ENCODE assay signal across 22 mouse cellular contexts in genomic region chr10:75443017-75443416, GRCm38 (mm10). TPM values are rescaled to one million over a fixed set of nuclear protein-coding genes. Genes with fewer than 3 reads are reported as not detected.
DNase-seq lines count a peak whose midpoint lies in the region; ATAC-seq and TF ChIP-seq lines count a peak whose summit lies in the region.
"Had no signal": no experiment of that assay in that cellular context is flagged by ENCODE, and none has a peak within 500 bp of the region (broad histone marks: within the 10 kb centered on the region; RNA-seq: fewer than 3 reads in every experiment).

No protein-coding gene starts in this region.

- no peak overlapping the region for H3K27ac ChIP-seq in gastrocnemius, adult 2 months
- H3K27ac ChIP-seq in left cerebral cortex, adult 2 months = no peak overlapping the region
- H3K27ac ChIP-seq: forebrain, embryonic 12.5 days; heart, embryonic 15.5 days; hindbrain, postnatal 0 days; lung, embryonic 15.5 days; macrophage; midbrain, embryonic 10.5 days; stomach, embryonic 15.5 days had no signal

- TF ChIP-seq CTCF in gastrocnemius, adult 2 months (IDR thresholded peaks at IDR 0.05) = peak; percentile 39
- TF ChIP-seq CTCF in left cerebral cortex, adult 2 months (IDR thresholded peaks at IDR 0.05) = peak; percentile 6
- peak; percentile 42 for TF ChIP-seq CTCF in Patski (IDR thresholded peaks at IDR 0.05)

- ATAC-seq in Patski = no peak
- ATAC-seq: hindbrain, postnatal 0 days had no signal

- intact Hi-C loops in gastrocnemius, adult 2 months (cut with DNase I) = loop anchor here (1.0 kb wide), 1 partner anchor 40 kb away; no protein-coding TSS in a partner anchor
- intact Hi-C loops in left cerebral cortex, adult 2 months (cut with DNase I) = no loop called here
- intact Hi-C loops in left cerebral cortex, postnatal 25 days (cut with DNase I) = loop anchor here (2.0 kb wide), 1 partner anchor 44 kb away; no protein-coding TSS in a partner anchor

- no peaks in the 10 kb centered on the region for H3K27me3 ChIP-seq in Patski
- H3K27me3 ChIP-seq: heart, embryonic 15.5 days; lung, embryonic 15.5 days; stomach, embryonic 15.5 days had no signal

- CTCF ChIA-PET in Patski (lab: Charles Lee) = no interaction called here

- no peak overlapping the region for H3K4me3 ChIP-seq in gastrocnemius, adult 2 months
- H3K4me3 ChIP-seq in left cerebral cortex, adult 2 months = no peak overlapping the region
- H3K4me3 ChIP-seq: forebrain, embryonic 12.5 days; heart, embryonic 15.5 days; lung, embryonic 15.5 days; midbrain, embryonic 10.5 days; myocyte; stomach, embryonic 15.5 days had no signal

- POLR2A ChIA-PET in Patski (lab: Charles Lee) = no interaction called here

- in situ Hi-C loops in Patski (cut with MboI; ENCODE audit: low pct_unique_long_range_greater_than_20kb) = loop anchor here (25.0 kb wide), 1 partner anchor 381 kb away; the partner anchor contains the start of gene Bcr

- no peak for DNase-seq in gastrocnemius, adult 2 months
- DNase-seq in gastrocnemius, adult 18-20 months (ENCODE audit: low spot score) = no peak
- no peak for DNase-seq in left cerebral cortex, adult 2 months (ENCODE audit: extremely low spot score in 1 of 2, low spot score in 2 of 2)
- DNase-seq in left cerebral cortex, postnatal 25 days (ENCODE audit: low spot score in 2 of 2) = no peak
- peak; percentile 35 for DNase-seq in 416B (ENCODE audit: low read depth)
- DNase-seq in Patski (ENCODE audit: low read depth, low spot score) = no peak
- no peak for DNase-seq in right cerebral cortex, postnatal 14 days
- no peak for DNase-seq in adrenal gland, postnatal 4 days (ENCODE audit: low spot score in 2 of 2)
- DNase-seq: cerebellum, adult 8-10 months; gastrocnemius, postnatal 10 days; heart, adult 18-20 months; kidney, postnatal 4 days; right cerebral cortex, postnatal 25 days; thymus, adult 2 months had no signal

RNA-seq across cellular contexts. Expression of gene Upb1, which starts 42.1 kb away (rescaled TPM):
- not detected for total RNA-seq in gastrocnemius, adult 2 months (2021)
- total RNA-seq in gastrocnemius, adult 18-20 months (2021) = under 1 TPM in 1 of 2 experiments, not detected in 1; 0.17 TPM
- total RNA-seq in left cerebral cortex, adult 2 months (2021) = under 1 TPM; 0.29 to 0.30 TPM
- under 1 TPM; 0.53 to 0.76 TPM for total RNA-seq in left cerebral cortex, postnatal 25 days (2021)
- polyA plus RNA-seq in Patski (2021) = not detected
- 10 to 100 TPM in 1 of 2 experiments, 1 to 10 TPM in 1; 2.1 to 16.1 TPM for total RNA-seq in adrenal gland, postnatal 4 days (2021)
- polyA plus RNA-seq: forebrain, embryonic 12.5 days; midbrain, embryonic 10.5 days had no signal
